Mouse (Mus musculus) intestine, embryonic 16.5 days (tissue): ENCODE results near the gene Smchd1. TPM values are rescaled to one million over a fixed set of nuclear protein-coding genes. Genes with fewer than 3 reads are reported as not detected.

Experiments used
- ATAC-seq: fragments of 200-750 bp; cut with Nextera tagmentation; 2 replicates; pipeline ENCODE4 v1.8.0; 2017; ENCODE audit warnings: moderate TSS enrichment, moderate library complexity
- H3K27ac ChIP-seq: fragments of 300-500 bp; sonication (generic); 2 replicates; pipeline ENCODE4 v1.5.1; 2014; ENCODE audit warnings: mild to moderate bottlenecking, low read length
- H3K27me3 ChIP-seq: fragments of 300-500 bp; sonication (generic); replicated peaks from 2 replicates; pipeline ENCODE4 v1.6.1; 2014; ENCODE audit warnings: low read length, control low read depth, mixed read lengths; ENCODE audit not compliant: control insufficient read depth, insufficient read depth
- H3K36me3 ChIP-seq: fragments of 300-500 bp; sonication (generic); 2 replicates; pipeline ENCODE4 v1.6.1; 2014; ENCODE audit warnings: low read length, control low read depth; ENCODE audit not compliant: control insufficient read depth, insufficient read depth
- H3K4me1 ChIP-seq: fragments of 300-500 bp; sonication (generic); 2 replicates; pipeline ENCODE4 v1.6.1; 2014; ENCODE audit warnings: low read length, control low read depth, mixed read lengths; ENCODE audit not compliant: control insufficient read depth, insufficient read depth
- H3K4me2 ChIP-seq: fragments of 300-500 bp; sonication (generic); 2 replicates; pipeline ENCODE4 v1.6.1; 2014; ENCODE audit warnings: low read depth, low read length, control low read depth
- H3K4me3 ChIP-seq: fragments of 300-500 bp; sonication (generic); 2 replicates; pipeline ENCODE4 v1.5.1; 2014; ENCODE audit warnings: mild to moderate bottlenecking, low read length
- H3K9ac ChIP-seq: fragments of 300-500 bp; sonication (generic); 2 replicates; pipeline ENCODE4 v1.6.1; 2014; ENCODE audit warnings: low read depth, low read length
- H3K9me3 ChIP-seq: fragments of 300-500 bp; sonication (generic); 2 replicates; pipeline ENCODE4 v1.6.1; 2016; ENCODE audit warnings: low read length, control low read depth; ENCODE audit not compliant: control insufficient read depth
- WGBS: fragments of 180-500 bp; shearing (Covaris S2); extraction: QIAGEN DNeasy Blood & Tissue Kit; methylation state at CpG from one replicate; pipeline ENCODE4 v1.1.7; 2014; 5-methylcytosine and 5-hydroxymethylcytosine counted together
- polyA plus RNA-seq: library from polyadenylated mRNA; unstranded; fragments of >200 nt; fragmentation: Nextera tagmentation; extraction: Ambion mirVana; gene quantifications from 2 replicates; pipeline ENCODE4 v1.2.1, GENCODE M21; 2015

Gene Smchd1
- polyA plus RNA-seq, 1 experiment from 2014 or later, result 35.0 TPM

DNA sequence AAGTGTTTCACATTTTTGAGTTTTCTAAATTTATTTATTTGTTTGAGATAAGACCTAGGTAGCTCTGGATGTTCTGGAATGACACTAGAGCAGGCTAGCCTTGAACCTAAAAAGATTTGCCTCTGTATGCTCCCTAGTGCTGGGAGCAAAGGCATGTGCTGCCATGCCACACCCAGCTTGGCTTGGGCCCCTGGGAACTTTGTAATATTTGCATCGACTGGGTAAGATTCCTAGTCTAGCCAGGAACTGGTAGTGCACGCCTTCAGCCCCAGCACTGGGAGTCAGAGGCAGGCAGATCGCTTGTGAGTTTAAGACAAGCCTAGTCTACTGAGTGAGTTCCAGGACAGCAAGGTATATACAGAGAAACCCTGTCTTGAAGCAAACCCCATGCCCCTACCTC is 87.7 kb downstream of the Smchd1 start:
- Histone ChIP-seq H3K27ac (no peak overlapping the region), H3K4me1 (no peaks in the 10 kb centered on the region), H3K4me2 (no peak overlapping the region), H3K36me3 (peaks cover 10% of the 10 kb centered on the region; the same call in 1 of the 2 replicates), H3K9ac (no peak overlapping the region), H3K4me3 (no peak overlapping the region), H3K27me3 (no peaks in the 10 kb centered on the region), H3K9me3 (no peaks in the 10 kb centered on the region)
- 73% methylated on average over 3 of the region's 3 CpGs for WGBS
- no peak for ATAC-seq

DNA sequence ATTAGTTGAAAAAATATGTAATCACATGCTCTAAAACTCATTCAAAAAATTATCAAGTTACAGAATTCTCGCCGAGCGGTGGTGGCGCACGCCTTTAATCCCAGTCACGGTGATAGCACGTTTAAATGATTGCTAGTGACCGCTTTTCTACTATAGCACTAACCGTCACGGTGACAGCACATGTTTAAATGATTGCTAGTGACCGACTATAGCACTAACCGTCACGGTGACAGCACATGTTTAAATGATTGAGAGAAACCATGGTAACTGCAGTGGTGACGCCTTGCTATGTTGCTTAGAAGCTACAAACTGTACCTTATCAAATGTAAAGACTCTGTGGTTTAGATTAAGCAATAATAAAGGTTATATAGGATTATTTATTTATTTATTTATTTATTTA is 94.8 kb downstream of the Smchd1 start:
- Histone ChIP-seq H3K36me3 (no peaks in the 10 kb centered on the region), H3K9ac (no peak overlapping the region), H3K4me3 (no peak overlapping the region), H3K4me2 (no peak overlapping the region), H3K9me3 (no peaks in the 10 kb centered on the region), H3K27me3 (no peaks in the 10 kb centered on the region), H3K4me1 (no peaks in the 10 kb centered on the region), H3K27ac (no peak overlapping the region)
- ATAC-seq, result no peak
- WGBS, result 95% methylated on average over 14 of the region's 14 CpGs

DNA sequence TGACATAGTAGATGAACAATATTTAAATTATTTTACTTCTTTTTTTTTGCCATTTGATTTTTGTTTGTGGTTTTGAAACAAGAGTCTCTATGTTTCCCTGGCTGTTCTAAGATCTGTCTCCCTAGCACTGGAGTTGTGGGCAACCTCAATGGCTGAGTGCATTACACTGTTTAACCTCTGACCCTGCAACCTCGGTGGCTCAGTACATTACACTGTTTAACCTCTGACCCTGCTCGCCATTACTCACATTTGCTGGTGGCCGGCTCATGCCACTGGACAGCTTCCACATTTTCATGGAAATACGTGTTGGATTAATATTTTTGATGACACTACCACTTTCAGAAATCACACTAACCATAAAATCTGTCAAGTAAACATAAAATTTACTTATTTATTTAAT is 97.2 kb downstream of the Smchd1 start:
- no peaks in the 10 kb centered on the region for H3K27me3 ChIP-seq
- 48% methylated on average over 4 of the region's 4 CpGs for WGBS
- no peak overlapping the region for H3K4me2 ChIP-seq
- H3K9ac ChIP-seq, result no peak overlapping the region
- H3K4me1 ChIP-seq, result no peaks in the 10 kb centered on the region
- ATAC-seq, result no peak
- no peaks in the 10 kb centered on the region for H3K9me3 ChIP-seq
- H3K27ac ChIP-seq, result no peak overlapping the region
- no peaks in the 10 kb centered on the region for H3K36me3 ChIP-seq
- no peak overlapping the region for H3K4me3 ChIP-seq

DNA sequence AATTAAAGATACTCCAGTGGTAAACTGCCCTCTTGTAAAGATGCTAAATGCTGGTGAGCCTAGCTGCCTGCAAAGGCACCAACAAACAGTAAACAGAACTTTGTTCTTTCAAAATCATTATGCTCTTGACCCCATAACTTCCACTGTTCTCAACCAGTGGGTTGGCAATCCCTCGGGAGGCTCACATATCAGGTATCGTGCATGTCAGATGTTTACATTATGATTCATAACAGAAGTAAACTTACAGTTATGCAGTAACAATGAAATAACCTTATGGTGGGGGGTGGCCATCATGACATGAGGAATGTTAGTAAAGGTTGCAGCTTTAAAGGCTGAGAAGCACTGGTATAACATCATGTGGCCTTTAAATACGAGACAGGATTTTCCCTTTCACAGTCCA is 119.6 kb downstream of the Smchd1 start:
- Histone ChIP-seq H3K9me3 (no peaks in the 10 kb centered on the region), H3K9ac (no peak overlapping the region), H3K27ac (no peak overlapping the region), H3K36me3 (peaks cover 9% of the 10 kb centered on the region; the same call in 1 of the 2 replicates), H3K4me1 (no peaks in the 10 kb centered on the region), H3K27me3 (no peaks in the 10 kb centered on the region), H3K4me3 (no peak overlapping the region), H3K4me2 (no peak overlapping the region)
- ATAC-seq, result no peak
- 57% methylated on average over 3 of the region's 3 CpGs for WGBS

DNA sequence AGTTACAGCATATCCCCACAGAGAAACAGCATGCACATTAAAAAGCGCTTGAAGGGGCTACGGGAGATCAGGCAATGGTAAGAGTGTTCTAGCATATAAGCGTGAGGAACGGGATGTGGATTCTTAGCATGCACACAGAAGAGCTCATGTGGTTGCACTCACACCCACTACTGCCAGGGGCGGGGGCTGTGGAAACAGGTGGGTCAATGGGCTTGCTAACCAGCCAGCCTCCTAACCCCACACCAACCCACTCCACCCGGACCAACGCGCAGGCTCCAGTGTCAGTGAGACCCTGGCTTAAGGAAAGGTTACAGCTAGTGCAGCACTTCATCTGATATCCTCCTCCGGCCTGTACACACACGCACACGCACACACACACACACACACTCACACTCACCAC is 120.9 kb downstream of the Smchd1 start:
- H3K9ac ChIP-seq, result no peak overlapping the region

DNA sequence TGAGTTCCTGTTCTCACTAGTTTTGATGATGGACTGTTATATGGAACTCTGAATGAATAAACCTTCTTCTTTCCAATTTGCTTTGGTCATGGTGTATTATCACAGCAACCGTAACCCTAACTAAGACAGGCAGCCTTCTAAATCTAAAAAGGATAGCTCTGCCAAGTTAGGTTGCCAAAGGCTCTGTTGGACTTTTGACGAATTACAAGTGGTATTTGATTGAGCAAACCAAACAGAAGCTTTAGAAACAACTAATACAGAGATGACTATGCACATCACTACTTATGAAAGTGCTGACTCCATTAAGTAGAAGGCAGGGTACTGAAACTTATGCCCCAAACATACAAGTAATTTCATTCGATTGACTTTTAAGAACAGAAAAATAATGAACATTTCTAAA is 127.0 kb downstream of the Smchd1 start:
- H3K27me3 ChIP-seq, result no peaks in the 10 kb centered on the region
- H3K4me1 ChIP-seq, result no peaks in the 10 kb centered on the region
- H3K36me3 ChIP-seq, result peaks cover 9% of the 10 kb centered on the region
- 91% methylated on average over 3 of the region's 3 CpGs for WGBS
- ATAC-seq, result no peak
- H3K4me2 ChIP-seq, result no peak overlapping the region
- no peak overlapping the region for H3K27ac ChIP-seq
- no peak overlapping the region for H3K4me3 ChIP-seq
- H3K9ac ChIP-seq, result no peak overlapping the region
- H3K9me3 ChIP-seq, result no peaks in the 10 kb centered on the region

More for the DNA sequence above, 120.9 kb downstream of the Smchd1 start:
- no peak for ATAC-seq
- Histone ChIP-seq H3K27ac (no peak overlapping the region), H3K36me3 (peaks cover 3% of the 10 kb centered on the region; the same call in 1 of the 2 replicates), H3K4me1 (no peaks in the 10 kb centered on the region), H3K4me2 (no peak overlapping the region), H3K4me3 (no peak overlapping the region), H3K27me3 (no peaks in the 10 kb centered on the region), H3K9me3 (no peaks in the 10 kb centered on the region)
- WGBS, result 98% methylated on average over 11 of the region's 11 CpGs

DNA sequence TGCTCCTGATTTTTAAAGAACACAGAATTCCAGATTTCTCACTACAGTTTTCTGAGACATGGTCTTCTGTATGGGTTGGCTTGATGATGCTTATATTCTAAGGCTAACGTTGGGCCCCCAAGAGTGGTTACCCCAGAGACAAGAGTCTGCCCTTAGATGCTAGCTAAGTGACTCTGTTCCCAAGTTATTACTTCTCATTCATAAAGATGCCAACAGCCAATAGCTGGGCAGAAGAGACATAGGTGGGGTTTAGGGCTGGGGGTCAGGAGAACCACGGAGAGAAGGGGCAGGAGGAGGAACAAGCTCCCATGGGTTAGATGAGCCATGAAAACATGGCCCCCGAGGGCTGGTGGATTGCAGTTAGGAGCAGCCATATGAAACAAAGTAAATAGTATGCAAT is 133.1 kb downstream of the Smchd1 start:
- Histone ChIP-seq H3K4me2 (no peak overlapping the region), H3K9me3 (no peaks in the 10 kb centered on the region), H3K4me3 (no peak overlapping the region), H3K9ac (no peak overlapping the region), H3K4me1 (no peaks in the 10 kb centered on the region), H3K36me3 (peaks cover 3% of the 10 kb centered on the region; the same call in 1 of the 2 replicates), H3K27me3 (no peaks in the 10 kb centered on the region), H3K27ac (no peak overlapping the region)
- ATAC-seq, result no peak
- WGBS, result 84% methylated on average over 3 of the region's 3 CpGs

DNA sequence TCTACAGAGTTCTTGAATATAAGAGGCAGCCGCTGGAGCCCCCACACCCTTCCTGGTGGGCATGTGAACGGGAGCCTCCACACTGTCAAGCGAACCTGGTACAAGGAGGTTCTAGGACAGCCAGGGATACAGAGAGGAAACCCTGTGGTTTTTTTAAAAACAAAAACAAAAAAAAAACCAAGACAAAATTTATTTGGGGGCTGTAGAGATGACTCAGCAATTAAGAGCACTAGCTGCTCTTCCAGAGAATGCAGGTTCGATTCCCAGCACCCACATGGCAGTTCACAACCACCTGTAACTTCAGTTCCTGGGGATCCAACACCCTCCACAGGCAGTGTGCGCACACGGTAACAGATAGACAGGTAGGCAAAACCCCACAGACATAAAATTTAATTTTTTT is 136.5 kb downstream of the Smchd1 start:
- no peaks in the 10 kb centered on the region for H3K9me3 ChIP-seq
- no peak overlapping the region for H3K4me3 ChIP-seq
- peaks cover 3% of the 10 kb centered on the region; the same call in 1 of the 2 replicates for H3K36me3 ChIP-seq
- H3K4me2 ChIP-seq, result no peak overlapping the region
- H3K27ac ChIP-seq, result no peak overlapping the region
- no peaks in the 10 kb centered on the region for H3K27me3 ChIP-seq
- no peaks in the 10 kb centered on the region for H3K4me1 ChIP-seq
- WGBS, result 95% methylated on average over 6 of the region's 6 CpGs
- no peak overlapping the region for H3K9ac ChIP-seq
- no peak for ATAC-seq

DNA sequence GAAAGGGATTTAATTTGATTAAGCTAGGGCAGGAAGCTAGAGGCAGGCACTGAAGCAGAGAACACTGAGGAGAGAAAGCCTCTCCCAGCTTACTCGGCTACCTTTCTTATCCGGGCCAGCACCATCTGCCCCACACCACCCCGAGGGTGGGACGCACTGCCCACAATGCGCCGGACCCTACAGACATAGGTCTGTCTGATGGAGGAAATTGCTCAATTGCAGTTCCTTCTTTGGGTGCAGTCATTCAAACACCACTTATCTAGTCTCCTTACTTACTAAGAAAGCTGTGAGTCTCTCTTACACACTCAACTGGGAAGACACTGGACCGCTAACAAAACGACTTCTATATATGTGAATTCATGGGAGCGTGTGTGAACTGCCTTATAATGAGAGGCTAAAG is 137.6 kb downstream of the Smchd1 start:
- ATAC-seq, result no peak
- Histone ChIP-seq H3K36me3 (no peaks in the 10 kb centered on the region), H3K9ac (no peak overlapping the region), H3K9me3 (no peaks in the 10 kb centered on the region), H3K4me3 (no peak overlapping the region), H3K4me1 (no peaks in the 10 kb centered on the region), H3K27ac (no peak overlapping the region), H3K4me2 (no peak overlapping the region), H3K27me3 (no peaks in the 10 kb centered on the region)
- 93% methylated on average over 9 of the region's 9 CpGs for WGBS

DNA sequence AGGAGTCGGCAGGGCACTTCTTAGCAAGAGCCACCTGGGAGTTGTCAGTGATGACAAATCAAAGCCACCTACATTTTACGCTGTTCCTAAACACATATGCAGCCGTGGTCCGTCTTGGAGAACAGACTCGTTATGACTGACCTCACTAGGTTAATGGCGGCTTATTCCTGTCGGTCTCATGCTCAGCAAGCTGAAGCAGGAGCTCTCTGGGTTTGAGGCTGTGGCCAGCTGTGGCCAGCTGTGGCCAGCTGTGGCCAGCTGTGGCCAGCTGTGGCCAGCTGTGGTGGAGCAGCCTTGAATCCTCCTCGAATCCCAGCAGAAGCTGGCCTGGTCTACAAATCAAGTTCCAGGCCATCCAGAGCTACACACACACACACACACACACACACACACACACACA is 138.7 kb downstream of the Smchd1 start:
- Histone ChIP-seq H3K9me3 (no peaks in the 10 kb centered on the region), H3K36me3 (no peaks in the 10 kb centered on the region), H3K4me3 (no peak overlapping the region), H3K4me2 (no peak overlapping the region), H3K9ac (no peak overlapping the region), H3K27ac (no peak overlapping the region), H3K4me1 (no peaks in the 10 kb centered on the region), H3K27me3 (no peaks in the 10 kb centered on the region)
- ATAC-seq, result no peak
- WGBS, result 48% methylated on average over 8 of the region's 8 CpGs
